Mouse (Mus musculus): ENCODE data around the gene Rab11a.
"Not testable (repeated sequence)": the region's sequence is repeated elsewhere in the genome, so short reads cannot be mapped to it uniquely, and the experiment has no call there.

Gene Rab11a

DNA sequence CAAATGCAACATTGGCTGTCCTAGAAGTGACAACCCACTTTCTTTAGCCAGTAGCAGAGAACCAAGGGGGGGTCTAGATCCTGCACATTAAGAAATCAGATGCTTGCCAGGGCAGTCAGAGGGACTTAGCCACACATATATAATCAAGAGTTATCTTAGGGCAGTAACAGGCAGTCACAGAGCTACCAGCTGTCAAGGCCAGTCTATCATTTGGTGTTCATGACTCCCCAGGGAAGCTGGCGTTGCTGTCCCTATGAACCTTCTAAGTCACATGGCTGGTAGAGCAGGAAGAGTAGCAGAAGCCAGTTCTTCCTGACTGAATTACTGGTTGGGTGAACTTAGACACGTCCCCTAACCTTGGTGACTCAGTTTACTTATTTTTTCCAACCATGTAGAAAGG, 44.5 kb downstream of the Rab11a start:
- no peak for DNase-seq (ENCODE audit: low spot score in 2 of 2)

DNA sequence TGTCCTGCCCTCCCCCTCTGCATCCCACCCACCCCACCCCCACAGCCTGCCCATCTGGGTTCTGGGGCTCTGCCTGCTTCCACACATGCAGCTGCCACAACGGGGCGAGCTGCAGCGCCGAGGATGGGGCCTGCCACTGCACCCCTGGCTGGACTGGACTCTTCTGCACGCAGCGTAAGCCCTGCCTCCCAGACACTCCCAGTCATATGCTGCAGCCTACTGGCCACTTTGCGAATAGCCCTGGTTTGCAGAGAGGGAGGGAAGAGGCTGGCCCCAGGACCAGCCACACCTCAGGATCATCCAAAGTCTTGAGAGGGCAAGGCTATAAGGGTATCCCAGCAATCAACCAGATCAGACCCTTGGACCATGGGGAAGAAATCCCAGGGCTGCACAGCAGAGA, 46.4 kb downstream of the Rab11a start:
- DNase-seq (ENCODE audit: low spot score in 2 of 2), result peak in 1 of 2 experiments; percentile 45

DNA sequence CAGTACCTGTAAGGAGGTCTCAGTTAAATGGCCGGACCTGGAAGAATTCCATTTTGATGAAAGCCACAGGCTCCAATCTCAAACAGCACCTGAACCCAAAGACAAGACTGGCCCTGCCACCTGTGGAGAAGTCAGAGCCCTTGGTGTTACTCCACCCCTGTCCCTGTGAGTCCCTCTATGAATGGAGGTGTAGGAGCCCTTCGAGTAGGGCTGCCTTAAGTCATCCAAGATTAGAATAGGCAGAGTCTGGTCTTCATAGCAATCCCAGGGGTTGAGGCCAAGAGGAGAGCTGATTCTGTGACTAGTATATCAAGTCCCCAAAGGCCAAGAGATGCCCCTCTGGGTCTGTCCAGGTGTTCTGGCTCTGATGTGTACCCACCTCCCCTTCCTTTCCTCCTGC, 46.8 kb downstream of the Rab11a start:
- DNase-seq (ENCODE audit: low spot score in 2 of 2), result no peak

DNA sequence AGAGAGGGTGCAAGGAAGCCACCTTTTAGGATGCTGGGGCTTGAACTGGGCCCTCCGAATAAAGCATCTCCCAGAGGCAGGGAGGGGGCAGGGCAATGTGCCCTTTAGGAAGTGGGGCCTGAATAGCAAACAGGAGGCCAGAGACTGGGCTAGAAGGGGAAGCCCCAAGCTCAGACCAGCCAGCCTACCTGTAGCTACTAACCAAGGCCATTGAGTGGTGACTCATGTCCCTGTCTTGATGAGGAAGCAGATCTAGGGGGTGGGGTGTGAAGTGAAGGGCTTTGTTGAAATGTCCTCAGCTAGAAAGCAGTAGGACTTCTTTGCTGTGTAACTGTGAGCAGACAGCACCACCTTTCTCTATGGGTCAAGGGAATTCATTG, 49.6 kb downstream of the Rab11a start:
- no peak for DNase-seq (ENCODE audit: low spot score in 2 of 2)

DNA sequence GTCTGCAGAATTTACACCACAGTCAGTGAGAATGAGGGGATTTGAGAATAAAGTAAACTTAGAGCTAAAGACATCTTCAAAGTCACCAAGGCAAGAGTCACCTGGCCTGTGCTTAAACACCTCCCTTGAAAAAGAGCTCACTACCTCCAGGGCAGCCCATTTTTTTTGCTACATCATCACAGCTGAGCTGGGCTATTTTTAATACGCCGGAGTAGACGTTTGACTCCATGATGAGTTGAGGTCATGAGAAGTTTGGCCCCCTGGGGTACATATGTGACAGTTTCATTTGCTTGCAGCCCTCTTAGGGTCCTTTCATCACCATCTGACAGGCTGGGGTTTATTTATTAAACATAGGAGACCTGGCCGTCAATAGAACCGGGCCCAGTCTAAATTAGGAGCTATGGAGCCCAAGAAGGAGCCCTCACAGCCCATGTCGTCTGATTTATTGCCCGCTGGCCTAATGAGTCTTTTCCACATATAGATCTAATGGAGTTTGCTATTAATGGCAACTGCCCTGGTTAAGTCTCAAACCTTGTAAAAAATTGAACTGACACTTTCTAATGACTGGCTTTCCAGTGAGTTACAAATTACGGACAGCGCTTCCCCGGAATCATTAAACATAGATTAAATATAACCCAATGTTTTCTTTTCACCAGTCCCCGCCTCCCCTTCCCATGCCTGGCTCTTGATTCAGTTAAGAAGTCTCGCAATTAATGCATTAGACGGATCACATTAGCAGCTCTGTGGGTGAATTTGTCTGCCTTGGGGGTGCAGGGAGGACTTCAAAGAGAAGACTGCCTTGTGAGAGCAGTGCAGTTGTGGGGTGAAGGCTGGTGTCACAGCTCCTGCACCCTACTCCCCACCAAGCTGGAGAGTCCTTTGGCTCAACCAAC, 50.2 kb downstream of the Rab11a start:
- no peak for DNase-seq (ENCODE audit: low spot score in 2 of 2)

DNA sequence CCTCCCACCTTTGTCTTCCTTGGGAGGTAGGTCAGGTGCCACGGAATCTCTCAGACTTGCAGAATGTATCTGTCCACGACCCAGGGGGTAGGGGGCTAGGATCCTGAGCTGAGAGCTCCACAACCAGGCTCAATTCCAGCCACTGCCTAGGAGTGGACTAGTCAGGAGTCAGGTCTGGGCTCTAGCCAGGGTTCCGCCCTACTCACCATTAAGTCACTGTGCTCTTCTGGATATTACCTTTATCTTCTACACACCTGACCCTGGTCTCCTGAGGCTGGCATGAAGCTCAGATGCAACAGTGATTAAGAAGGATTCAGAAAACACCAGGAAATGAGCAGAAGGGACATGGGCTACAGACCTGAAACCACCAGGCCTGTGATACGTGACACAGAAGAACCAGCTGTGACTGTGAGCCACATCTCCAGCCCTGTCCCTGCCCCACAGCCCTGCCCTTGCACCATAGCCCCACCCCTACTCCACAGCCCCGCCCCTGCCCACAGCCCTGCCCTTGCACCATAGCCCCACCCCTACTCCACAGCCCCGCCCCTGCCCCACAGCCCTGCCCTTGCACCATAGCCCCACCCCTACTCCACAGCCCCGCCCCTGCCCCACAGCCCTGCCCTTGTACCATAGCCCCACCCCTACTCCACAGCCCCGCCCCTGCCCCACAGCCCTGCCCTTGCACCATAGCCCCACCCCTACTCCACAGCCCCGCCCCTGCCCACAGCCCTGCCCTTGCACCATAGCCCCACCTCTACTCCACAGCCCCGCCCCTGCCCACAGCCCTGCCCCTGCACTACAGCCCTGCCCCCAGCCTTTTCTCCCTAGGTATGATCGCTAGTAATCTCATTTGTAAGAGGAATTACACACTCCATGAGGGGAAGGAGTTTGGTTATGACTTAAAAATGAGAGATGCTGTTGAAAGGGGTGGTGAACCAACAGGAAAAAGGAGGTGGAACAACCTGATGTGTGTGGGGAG, 65.9 kb downstream of the Rab11a start:
- DNase-seq (ENCODE audit: low spot score in 2 of 2), result not testable (repeated sequence)

DNA sequence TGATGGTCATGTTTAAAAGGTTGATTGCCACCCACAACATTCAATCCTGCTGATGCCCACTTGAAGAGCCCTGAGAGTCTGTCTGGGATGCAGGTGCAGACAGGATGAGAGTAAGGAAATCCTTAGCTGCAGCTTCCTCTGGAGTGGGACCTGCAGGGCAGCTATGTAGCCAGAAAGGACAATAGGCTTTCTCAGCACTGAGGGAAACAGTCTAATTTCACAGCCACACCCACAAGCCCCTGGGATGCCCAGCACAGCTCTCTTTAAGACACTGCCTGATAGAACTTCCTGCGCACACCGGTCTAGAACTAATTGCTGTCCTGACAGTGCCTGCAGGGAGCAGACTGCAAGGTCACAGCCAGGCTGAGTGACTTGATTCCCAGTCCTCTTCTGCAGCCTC, 69.6 kb downstream of the Rab11a start:
- DNase-seq (ENCODE audit: low spot score in 2 of 2), result no peak

DNA sequence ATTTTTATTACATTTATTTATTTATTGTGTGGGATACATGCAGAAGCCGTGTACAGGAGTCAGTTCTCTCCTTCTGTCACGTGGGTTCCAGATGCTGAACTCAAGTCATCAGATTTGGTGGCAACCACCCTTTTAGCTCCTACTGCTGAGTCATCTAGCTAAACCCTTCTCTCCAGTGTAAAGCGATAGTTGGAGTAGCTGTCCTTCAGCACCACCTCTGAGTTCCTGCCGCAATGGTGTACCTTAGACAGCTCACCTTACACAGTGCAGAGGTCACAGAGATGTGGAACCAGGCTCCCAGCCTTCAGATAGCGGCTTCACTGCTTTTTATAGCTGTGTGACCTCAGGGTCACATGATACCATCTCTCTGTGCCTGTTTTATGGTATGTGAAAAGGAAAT, 70.0 kb downstream of the Rab11a start:
- DNase-seq (ENCODE audit: low spot score in 2 of 2), result no peak

DNA sequence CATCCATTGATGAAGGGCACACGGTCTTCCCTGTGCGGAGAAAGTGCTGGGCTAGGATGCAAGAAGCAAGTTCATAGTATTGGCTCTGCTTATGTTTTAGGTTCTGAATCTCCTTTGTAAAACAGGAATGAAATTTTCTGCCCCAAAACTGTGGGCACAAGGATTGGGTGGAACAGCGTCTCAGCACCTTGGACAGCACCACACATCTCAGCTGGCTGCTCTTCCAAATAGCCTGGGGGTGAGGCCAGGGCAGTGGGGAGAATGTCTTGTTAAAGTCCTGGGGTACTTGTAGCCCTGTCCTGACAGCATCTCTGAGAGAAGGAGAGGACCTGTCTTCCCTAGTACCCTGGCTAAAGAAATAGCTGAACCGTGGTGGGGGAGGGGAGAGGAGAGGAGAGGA, 71.0 kb downstream of the Rab11a start:
- no peak for DNase-seq (ENCODE audit: low spot score in 2 of 2)
